Mouse (Mus musculus): ENCODE results near the gene Srrt. TPM values are rescaled to one million over a fixed set of nuclear protein-coding genes. Genes with fewer than 3 reads are reported as not detected.
"Not testable (repeated sequence)": the region's sequence is repeated elsewhere in the genome, so short reads cannot be mapped to it uniquely, and the experiment has no call there.

Srrt gene
- polyA plus RNA-seq, 1 experiment from 2014 or later, result 90.7 TPM

GRCm38 (mm10) chr5:137285045-137285444 lies 22.4 kb downstream of the Srrt start:
- H3K27me3 ChIP-seq (replicated peaks), result peaks cover 10% of the 10 kb centered on the region
- no peak overlapping the region for H3K27ac ChIP-seq (replicated peaks)
- H3K4me3 ChIP-seq (replicated peaks), result no peak overlapping the region
- H3K4me2 ChIP-seq, result no peak overlapping the region
- no peaks in the 10 kb centered on the region for H3K36me3 ChIP-seq
- no peak for ATAC-seq (ENCODE audit: low FRiP score)
- H3K9ac ChIP-seq (replicated peaks), result no peak overlapping the region
- 68% methylated on average over 5 of the region's 5 CpGs for WGBS
- no peaks in the 10 kb centered on the region for H3K9me3 ChIP-seq (replicated peaks)
- peaks cover 40% of the 10 kb centered on the region for H3K4me1 ChIP-seq

- not testable (repeated sequence) for ATAC-seq (ENCODE audit: low FRiP score); H3K4me2 ChIP-seq; H3K9ac ChIP-seq (replicated peaks); H3K4me3 ChIP-seq (replicated peaks); H3K36me3 ChIP-seq; H3K27me3 ChIP-seq (replicated peaks); H3K27ac ChIP-seq (replicated peaks); H3K9me3 ChIP-seq (replicated peaks)
- 88% methylated on average over 5 of the region's 6 CpGs for WGBS
- H3K4me1 ChIP-seq, result peaks cover 34% of the 10 kb centered on the region
These were observed 23.1 kb downstream of the Srrt start for GRCm38 (mm10) chr5:137284411-137284810.

- Histone ChIP-seq H3K4me1 (peaks cover 9% of the 10 kb centered on the region), H3K36me3 (no peaks in the 10 kb centered on the region), H3K9me3 (replicated peaks) (no peaks in the 10 kb centered on the region), H3K9ac (replicated peaks) (peak overlapping the region; percentile 30; the same call in 1 of the 2 replicates), H3K27me3 (replicated peaks) (no peaks in the 10 kb centered on the region), H3K4me3 (replicated peaks) (peak overlapping the region; percentile 0; the same call in 1 of the 2 replicates), H3K4me2 (peak overlapping the region; percentile 49), H3K27ac (replicated peaks) (peak overlapping the region; percentile 82)
- peak; percentile 88 for ATAC-seq (ENCODE audit: low FRiP score)
- WGBS, result 21% methylated on average over 18 of the region's 18 CpGs
These were observed 29.8 kb downstream of the Srrt start for GRCm38 (mm10) chr5:137277360-137278342.

GRCm38 (mm10) chr5:137268131-137268910 lies 39.2 kb downstream of the Srrt start:
- H3K9ac ChIP-seq (replicated peaks), result no peak overlapping the region
- no peaks in the 10 kb centered on the region for H3K36me3 ChIP-seq
- no peak for ATAC-seq (ENCODE audit: low FRiP score)

GRCm38 (mm10) chr5:137264787-137265186 lies 42.7 kb downstream of the Srrt start:
- no peaks in the 10 kb centered on the region for H3K9me3 ChIP-seq (replicated peaks)
- ATAC-seq (ENCODE audit: low FRiP score), result no peak

More at GRCm38 (mm10) chr5:137268131-137268910, 39.2 kb downstream of the Srrt start:
- Histone ChIP-seq H3K9me3 (replicated peaks) (no peaks in the 10 kb centered on the region), H3K4me3 (replicated peaks) (no peak overlapping the region), H3K4me2 (peak overlapping the region; percentile 19; the same call in 1 of the 2 replicates), H3K27me3 (replicated peaks) (no peaks in the 10 kb centered on the region), H3K27ac (replicated peaks) (no peak overlapping the region), H3K4me1 (no peaks in the 10 kb centered on the region)
- 36% methylated on average over 17 of the region's 18 CpGs for WGBS

GRCm38 (mm10) chr5:137263897-137264720 lies 43.4 kb downstream of the Srrt start:
- WGBS, result 77% methylated on average over 14 of the region's 14 CpGs
- ATAC-seq (ENCODE audit: low FRiP score), result no peak
- H3K9ac ChIP-seq (replicated peaks), result no peak overlapping the region

More at GRCm38 (mm10) chr5:137264787-137265186, 42.7 kb downstream of the Srrt start:
- WGBS, result 92% methylated on average over 11 of the region's 11 CpGs
- no peak overlapping the region for H3K4me3 ChIP-seq (replicated peaks)
- H3K9ac ChIP-seq (replicated peaks), result no peak overlapping the region
- no peak overlapping the region for H3K27ac ChIP-seq (replicated peaks)
- H3K4me1 ChIP-seq, result no peaks in the 10 kb centered on the region
- no peaks in the 10 kb centered on the region for H3K36me3 ChIP-seq
- no peaks in the 10 kb centered on the region for H3K27me3 ChIP-seq (replicated peaks)
- no peak overlapping the region for H3K4me2 ChIP-seq

More at GRCm38 (mm10) chr5:137263897-137264720, 43.4 kb downstream of the Srrt start:
- no peak overlapping the region for H3K27ac ChIP-seq (replicated peaks)
- H3K9me3 ChIP-seq (replicated peaks), result no peaks in the 10 kb centered on the region
- H3K27me3 ChIP-seq (replicated peaks), result no peaks in the 10 kb centered on the region
- no peaks in the 10 kb centered on the region for H3K36me3 ChIP-seq
- H3K4me3 ChIP-seq (replicated peaks), result no peak overlapping the region
- H3K4me2 ChIP-seq, result no peak overlapping the region
- no peaks in the 10 kb centered on the region for H3K4me1 ChIP-seq

Small RNAs within 50 kb of the gene (microRNA-seq; reads per million reads assigned to microRNA genes)
- gene Mir7036, result not detected
- not detected for gene Mir8116

Other genes starting within 250 kb of the Srrt start
- gene Serpine1, start 235.4 kb downstream of the Srrt start, polyA plus RNA-seq (2015; fragmentation: Nextera tagmentation; extraction: Ambion mirVana), result 0.23 and 0.26 TPM in 2 replicates
- gene Trim56, start 191.5 kb downstream of the Srrt start, polyA plus RNA-seq (2015; fragmentation: Nextera tagmentation; extraction: Ambion mirVana), result 2.4 and 5.4 TPM in 2 replicates
- gene Muc3, start 158.4 kb downstream of the Srrt start, polyA plus RNA-seq (2015; fragmentation: Nextera tagmentation; extraction: Ambion mirVana), result 0.34 TPM in 1 of 2 replicates, not detected in the other
- gene Muc3a, start 95.3 kb downstream of the Srrt start, polyA plus RNA-seq (2015; fragmentation: Nextera tagmentation; extraction: Ambion mirVana), result 0.65 and 1.6 TPM in 2 replicates
- gene Ache, start 20.2 kb downstream of the Srrt start, polyA plus RNA-seq (2015; fragmentation: Nextera tagmentation; extraction: Ambion mirVana), result 98.6 and 103 TPM in 2 replicates
- 29.0 and 29.5 TPM in 2 replicates for gene Ufsp1, start 13.0 kb downstream of the Srrt start, polyA plus RNA-seq (2015; fragmentation: Nextera tagmentation; extraction: Ambion mirVana)
- 14.0 and 26.0 TPM in 2 replicates for gene Trip6, start 6.7 kb upstream of the Srrt start, polyA plus RNA-seq (2015; fragmentation: Nextera tagmentation; extraction: Ambion mirVana)
- gene Slc12a9, start 25.9 kb upstream of the Srrt start, polyA plus RNA-seq (2015; fragmentation: Nextera tagmentation; extraction: Ambion mirVana), result 26.5 and 26.8 TPM in 2 replicates
- gene Ephb4, start 42.4 kb upstream of the Srrt start, polyA plus RNA-seq (2015; fragmentation: Nextera tagmentation; extraction: Ambion mirVana), result 6.9 and 11.5 TPM in 2 replicates
- 0.14 and 0.22 TPM in 2 replicates for gene Zan, start 169.4 kb upstream of the Srrt start, polyA plus RNA-seq (2015; fragmentation: Nextera tagmentation; extraction: Ambion mirVana)
- gene Pop7, start 194.8 kb upstream of the Srrt start, polyA plus RNA-seq (2015; fragmentation: Nextera tagmentation; extraction: Ambion mirVana), result 76.5 and 81.6 TPM in 2 replicates
- gene Gigyf1, start 210.9 kb upstream of the Srrt start, polyA plus RNA-seq (2015; fragmentation: Nextera tagmentation; extraction: Ambion mirVana), result 15.7 and 16.7 TPM in 2 replicates
- not detected in 2 replicates for gene Epo, start 225.6 kb upstream of the Srrt start, polyA plus RNA-seq (2015; fragmentation: Nextera tagmentation; extraction: Ambion mirVana)
- gene Gnb2, start 225.8 kb upstream of the Srrt start, polyA plus RNA-seq (2015; fragmentation: Nextera tagmentation; extraction: Ambion mirVana), result 503 and 540 TPM in 2 replicates
- 203 and 258 TPM in 2 replicates for gene Actl6b, start 245.8 kb upstream of the Srrt start, polyA plus RNA-seq (2015; fragmentation: Nextera tagmentation; extraction: Ambion mirVana)